Mouse (Mus musculus) midbrain, embryonic 12.5 days (tissue): Measurements from ENCODE around the gene Ppp1cb. TPM values are rescaled to one million over a fixed set of nuclear protein-coding genes. Genes with fewer than 3 reads are reported as not detected.

Experiments used
- ATAC-seq: fragments of 200-750 bp; cut with Nextera tagmentation; 2 replicates; pipeline ENCODE4 v1.8.0; 2017; ENCODE audit warnings: low read depth, moderate TSS enrichment, moderate library complexity; ENCODE audit not compliant: low FRiP score
- H3K27ac ChIP-seq: fragments of 300-500 bp; sonication (generic); replicated peaks from 2 replicates; pipeline ENCODE4 v1.5.1; 2016; ENCODE audit warnings: mild to moderate bottlenecking
- H3K27me3 ChIP-seq: fragments of 300-500 bp; sonication (generic); 2 replicates; pipeline ENCODE4 v1.6.1; 2016; ENCODE audit warnings: mild to moderate bottlenecking
- H3K36me3 ChIP-seq: fragments of 300-500 bp; sonication (generic); 2 replicates; pipeline ENCODE4 v1.6.1; 2016
- H3K4me1 ChIP-seq: fragments of 300-500 bp; sonication (generic); 2 replicates; pipeline ENCODE4 v1.6.1; 2016
- H3K4me2 ChIP-seq: fragments of 300-500 bp; sonication (generic); replicated peaks from 2 replicates; pipeline ENCODE4 v1.6.1; 2016; ENCODE audit warnings: mild to moderate bottlenecking, moderate library complexity
- H3K4me3 ChIP-seq: fragments of 300-500 bp; sonication (generic); 2 replicates; pipeline ENCODE4 v1.5.1; 2016; ENCODE audit warnings: mild to moderate bottlenecking
- H3K9ac ChIP-seq: fragments of 300-500 bp; sonication (generic); replicated peaks from 2 replicates; pipeline ENCODE4 v1.6.1; 2016; ENCODE audit warnings: mild to moderate bottlenecking, moderate library complexity
- H3K9me3 ChIP-seq: fragments of 300-500 bp; sonication (generic); 2 replicates; pipeline ENCODE4 v1.6.1; 2016; ENCODE audit warnings: mild to moderate bottlenecking
- WGBS: fragments of 180-500 bp; shearing (Covaris S2); methylation state at CpG from one replicate; pipeline ENCODE4 v1.1.7; 2016; 5-methylcytosine and 5-hydroxymethylcytosine counted together
- polyA plus RNA-seq: library from polyadenylated mRNA; unstranded; fragments of >200 nt; fragmentation: Nextera tagmentation; extraction: Ambion mirVana; gene quantifications from 2 replicates; pipeline ENCODE4 v1.2.1, GENCODE M21; 2016

Gene Ppp1cb
- polyA plus RNA-seq, 1 experiment from 2014 or later, result 209 TPM

DNA sequence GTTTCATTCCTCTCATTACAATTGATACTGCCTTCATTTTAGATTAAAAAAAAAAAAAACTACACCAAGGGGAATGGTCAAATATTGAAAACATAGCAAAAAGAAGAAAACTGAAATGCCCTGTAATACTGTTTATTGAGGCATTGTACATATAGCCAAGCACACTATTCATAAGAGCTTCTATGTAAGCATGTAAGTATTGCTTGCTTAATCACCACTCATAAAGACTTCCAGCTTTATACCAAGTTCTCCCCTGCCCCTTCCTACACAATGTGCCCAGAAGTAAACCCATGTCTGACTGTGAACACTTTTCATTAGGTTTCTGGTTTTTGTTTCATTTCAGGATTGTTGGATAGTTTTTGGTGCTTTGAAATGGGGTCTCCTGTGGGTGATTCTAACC lies 11.8 kb upstream of the Ppp1cb start:
- Histone ChIP-seq H3K4me1 (peaks cover 8% of the 10 kb centered on the region; the same call in 1 of the 2 replicates), H3K9ac (no peak overlapping the region), H3K9me3 (no peaks in the 10 kb centered on the region), H3K27me3 (no peaks in the 10 kb centered on the region), H3K4me2 (no peak overlapping the region), H3K4me3 (no peak overlapping the region), H3K27ac (no peak overlapping the region), H3K36me3 (no peaks in the 10 kb centered on the region)
- ATAC-seq, result no peak

DNA sequence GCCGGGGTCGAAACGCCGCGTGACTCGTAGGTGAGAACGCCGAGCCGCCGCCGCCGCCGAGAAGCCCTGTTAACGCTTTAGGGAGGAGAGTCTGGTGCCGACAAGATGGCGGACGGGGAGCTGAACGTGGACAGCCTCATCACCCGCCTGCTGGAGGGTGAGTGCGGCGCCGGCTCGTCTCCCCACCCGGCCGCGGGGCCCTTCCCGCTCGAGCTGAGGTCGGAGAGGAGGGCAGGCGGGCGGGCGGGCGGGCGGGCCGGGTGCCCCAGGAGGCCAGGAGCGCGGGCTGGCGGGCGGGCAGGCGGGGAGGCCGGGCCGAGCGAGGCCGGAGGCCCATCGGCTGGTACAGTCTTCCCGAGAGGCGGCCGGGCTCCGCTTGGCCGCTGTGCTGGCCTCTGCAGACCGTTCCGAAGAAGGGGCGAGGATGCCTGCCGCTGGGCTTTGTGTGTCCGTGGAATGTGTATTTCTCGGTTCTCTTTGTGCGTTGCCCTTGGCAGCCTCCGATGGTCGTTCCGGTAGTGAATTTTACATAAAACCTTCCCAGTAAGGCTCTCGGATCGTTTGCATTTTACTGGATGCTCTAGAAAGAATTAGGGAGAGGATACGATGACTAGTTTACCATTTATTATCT lies 723 bp downstream of the Ppp1cb start:
- no peaks in the 10 kb centered on the region for H3K9me3 ChIP-seq
- no peaks in the 10 kb centered on the region for H3K27me3 ChIP-seq
- H3K4me2 ChIP-seq, result peak overlapping the region; percentile 59
- H3K4me3 ChIP-seq, result peak overlapping the region; percentile 96
- H3K4me1 ChIP-seq, result peaks cover 12% of the 10 kb centered on the region
- H3K9ac ChIP-seq, result peak overlapping the region; percentile 99
- WGBS, result 1% methylated on average over 58 of the region's 63 CpGs
- peak; percentile 76 for ATAC-seq
- H3K27ac ChIP-seq, result peak overlapping the region; percentile 99
- no peaks in the 10 kb centered on the region for H3K36me3 ChIP-seq

DNA sequence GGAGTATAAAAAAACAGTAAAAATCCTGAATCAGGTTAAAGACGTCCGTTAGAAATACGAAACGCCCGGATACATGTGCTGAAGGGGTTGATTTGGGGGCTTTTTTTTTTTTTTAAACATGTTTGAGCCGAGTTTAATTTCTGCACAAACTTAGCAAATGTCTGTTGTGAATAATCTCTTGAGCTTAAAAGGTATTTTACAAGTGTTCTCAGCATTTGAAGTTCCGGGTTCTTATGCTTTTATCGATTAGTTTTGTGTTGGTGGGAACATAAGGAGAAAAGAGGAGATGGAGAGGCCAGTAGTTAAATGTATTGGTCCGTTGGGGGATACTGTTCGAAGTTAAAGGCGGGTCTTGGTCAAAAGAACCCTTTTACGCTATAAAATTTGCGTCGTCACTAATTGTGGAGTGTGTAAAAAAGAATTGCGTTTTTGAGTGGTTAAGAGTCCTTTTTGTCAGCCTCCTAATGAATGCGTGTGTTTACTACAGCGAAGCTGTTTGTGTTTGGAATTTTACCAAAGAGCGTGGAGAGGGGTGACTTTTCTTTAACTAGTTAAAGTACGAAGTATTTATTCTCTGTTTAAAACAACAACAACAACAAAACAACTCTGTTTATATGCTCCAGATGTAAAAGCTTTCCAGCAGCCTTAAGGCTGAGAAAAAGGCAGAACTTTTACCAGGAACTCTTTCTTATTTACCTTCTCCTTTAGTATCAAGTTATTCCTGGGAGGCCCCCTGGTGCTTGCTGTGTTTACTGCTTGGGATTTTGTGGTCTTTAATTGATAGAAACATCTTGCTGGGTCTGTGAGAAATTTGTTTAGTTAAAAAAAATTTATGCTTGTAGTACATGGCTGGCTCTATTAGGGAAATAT lies 1.5 kb downstream of the Ppp1cb start:
- H3K9ac ChIP-seq, result peak overlapping the region; percentile 99
- H3K9me3 ChIP-seq, result no peaks in the 10 kb centered on the region
- peaks cover 12% of the 10 kb centered on the region for H3K4me1 ChIP-seq
- H3K36me3 ChIP-seq, result no peaks in the 10 kb centered on the region
- under 1% methylated on average over 19 of the region's 19 CpGs for WGBS
- no peak for ATAC-seq
- no peaks in the 10 kb centered on the region for H3K27me3 ChIP-seq
- peak overlapping the region; percentile 96 for H3K4me3 ChIP-seq
- H3K27ac ChIP-seq, result peak overlapping the region; percentile 99
- peak overlapping the region; percentile 59 for H3K4me2 ChIP-seq

DNA sequence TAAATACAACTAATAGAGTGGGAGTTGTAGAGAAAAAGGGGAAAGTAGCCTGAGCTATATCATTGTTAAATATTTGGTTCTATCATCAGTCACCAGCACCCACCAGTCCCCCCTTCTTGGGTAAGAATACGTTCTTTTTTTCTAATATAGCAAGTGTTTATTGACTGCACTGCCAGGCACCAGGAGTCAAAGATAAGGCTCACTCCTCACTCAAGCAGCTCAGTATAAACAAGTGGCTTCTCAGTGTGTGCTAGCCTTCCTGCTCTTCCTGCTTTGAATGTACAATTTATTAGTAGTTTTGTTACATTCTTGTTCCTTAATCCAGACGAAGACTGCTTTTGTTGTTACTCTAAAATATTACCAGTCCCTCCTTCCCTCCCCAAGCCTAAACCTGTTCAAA lies 2.3 kb downstream of the Ppp1cb start:
- Histone ChIP-seq H3K4me1 (peaks cover 12% of the 10 kb centered on the region), H3K27me3 (no peaks in the 10 kb centered on the region), H3K36me3 (no peaks in the 10 kb centered on the region), H3K9me3 (no peaks in the 10 kb centered on the region), H3K9ac (0 out of 2 replicates have a peak overlapping the region, but pooled peaks have one; percentile 25), H3K4me3 (peak overlapping the region; percentile 25), H3K27ac (no peak overlapping the region), H3K4me2 (peak overlapping the region; percentile 48)
- no peak for ATAC-seq
- WGBS, result 66% methylated on average over 2 of the region's 2 CpGs

DNA sequence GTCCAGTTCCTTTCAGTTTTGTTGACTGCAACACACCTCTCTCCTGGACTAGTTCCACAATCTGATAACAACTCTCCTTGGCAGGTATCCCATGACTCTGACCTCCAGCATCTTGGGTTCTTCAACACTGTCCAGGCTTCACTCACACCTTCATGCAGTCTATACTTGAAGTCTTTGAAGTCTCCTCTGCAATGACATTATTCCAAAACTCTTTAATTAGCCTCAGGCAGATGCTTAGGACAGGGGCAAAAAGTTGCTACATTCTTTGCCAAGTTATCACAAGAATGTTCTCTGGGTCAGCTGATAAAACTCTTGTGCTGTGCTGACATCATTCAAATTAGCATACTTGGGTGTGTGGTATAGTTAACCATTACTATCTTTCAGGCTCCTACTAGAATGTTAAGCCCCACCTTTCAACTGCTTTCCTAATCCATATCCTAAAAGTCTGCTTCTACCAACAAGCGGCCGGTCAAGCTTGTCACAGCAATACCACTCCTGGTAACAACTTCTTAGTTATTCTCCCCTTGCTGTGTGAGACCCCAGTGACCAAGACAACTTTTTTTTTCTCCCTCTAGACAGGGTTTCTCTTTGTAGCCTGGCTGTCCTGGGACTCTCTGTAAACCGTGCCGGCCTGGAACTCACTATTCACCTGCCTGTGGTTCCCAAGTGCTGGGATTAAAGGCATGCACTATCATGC lies 13.8 kb downstream of the Ppp1cb start:
- 89% methylated on average over 4 of the region's 4 CpGs for WGBS
- ATAC-seq, result no peak
- Histone ChIP-seq H3K36me3 (no peaks in the 10 kb centered on the region), H3K9me3 (no peaks in the 10 kb centered on the region), H3K27ac (no peak overlapping the region), H3K4me2 (no peak overlapping the region), H3K4me3 (no peak overlapping the region), H3K27me3 (no peaks in the 10 kb centered on the region), H3K4me1 (no peaks in the 10 kb centered on the region), H3K9ac (no peak overlapping the region)

DNA sequence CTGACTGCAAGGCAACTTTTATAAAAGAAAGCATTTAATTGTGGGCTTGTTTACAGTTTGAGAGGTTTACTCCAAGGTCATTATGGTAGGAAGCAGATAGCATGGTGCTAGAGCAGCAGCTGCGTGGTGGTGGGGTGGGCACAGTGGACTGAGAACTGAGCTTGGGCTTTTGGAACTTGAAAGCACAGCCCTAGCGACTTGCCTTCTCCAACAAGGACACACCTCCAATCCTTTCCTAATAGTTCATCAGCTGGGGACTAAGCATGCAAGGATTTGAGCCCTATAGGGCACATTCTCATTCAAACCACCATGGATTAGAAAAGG lies 14.3 kb downstream of the Ppp1cb start:
- Histone ChIP-seq H3K4me3 (no peak overlapping the region), H3K27me3 (no peaks in the 10 kb centered on the region), H3K4me1 (no peaks in the 10 kb centered on the region), H3K27ac (no peak overlapping the region), H3K9me3 (no peaks in the 10 kb centered on the region), H3K4me2 (no peak overlapping the region), H3K36me3 (no peaks in the 10 kb centered on the region), H3K9ac (no peak overlapping the region)
- no peak for ATAC-seq
- 92% methylated on average over 2 of the region's 2 CpGs for WGBS

DNA sequence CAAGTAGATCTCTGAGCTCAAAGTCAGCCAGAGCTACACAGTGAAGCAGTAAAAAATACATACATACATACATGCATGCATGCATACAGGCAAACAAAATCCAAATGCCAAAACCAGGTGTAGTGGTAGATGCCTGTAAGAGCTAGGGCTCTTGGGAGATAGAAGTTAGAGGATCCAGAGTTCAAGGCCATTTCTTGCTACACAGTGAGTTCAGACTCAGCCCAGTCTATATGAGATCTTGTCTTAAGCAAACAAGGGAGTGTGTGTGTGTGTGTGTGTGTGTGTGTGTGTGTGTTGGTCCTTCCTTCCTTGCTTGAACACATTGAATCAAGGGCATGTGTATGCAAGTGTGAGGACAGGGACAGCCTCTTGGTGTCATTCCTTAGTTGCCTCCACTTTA lies 17.9 kb downstream of the Ppp1cb start:
- ATAC-seq, result no peak
- Histone ChIP-seq H3K27me3 (no peaks in the 10 kb centered on the region), H3K9me3 (no peaks in the 10 kb centered on the region), H3K4me3 (no peak overlapping the region), H3K4me2 (no peak overlapping the region), H3K27ac (no peak overlapping the region), H3K36me3 (peaks cover 29% of the 10 kb centered on the region), H3K9ac (no peak overlapping the region), H3K4me1 (no peaks in the 10 kb centered on the region)

DNA sequence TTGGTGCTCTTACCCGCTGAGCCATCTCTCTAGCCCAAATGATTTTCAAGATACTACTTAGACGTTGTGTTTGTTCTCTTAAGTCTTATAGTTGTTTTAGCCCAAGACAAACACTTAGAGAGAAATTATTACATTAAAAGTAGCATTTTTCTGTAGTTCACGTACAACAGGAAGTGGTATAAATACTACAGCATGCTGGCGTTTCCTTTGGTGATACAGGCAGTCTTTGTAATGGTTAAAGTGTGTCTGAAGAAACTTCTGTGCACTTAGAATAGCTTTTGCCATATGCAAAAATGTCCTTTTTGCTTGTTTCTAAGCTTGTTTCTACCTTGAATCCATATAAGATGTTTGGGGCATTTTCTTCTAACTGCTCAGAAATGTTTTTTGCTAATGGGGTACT lies 20.3 kb downstream of the Ppp1cb start:
- no peaks in the 10 kb centered on the region for H3K27me3 ChIP-seq
- WGBS, result 95% methylated on average over 4 of the region's 4 CpGs
- H3K9ac ChIP-seq, result no peak overlapping the region
- ATAC-seq, result no peak
- H3K4me2 ChIP-seq, result no peak overlapping the region
- no peaks in the 10 kb centered on the region for H3K9me3 ChIP-seq
- H3K4me1 ChIP-seq, result no peaks in the 10 kb centered on the region
- H3K36me3 ChIP-seq, result peaks cover 41% of the 10 kb centered on the region
- no peak overlapping the region for H3K4me3 ChIP-seq
- H3K27ac ChIP-seq, result no peak overlapping the region

DNA sequence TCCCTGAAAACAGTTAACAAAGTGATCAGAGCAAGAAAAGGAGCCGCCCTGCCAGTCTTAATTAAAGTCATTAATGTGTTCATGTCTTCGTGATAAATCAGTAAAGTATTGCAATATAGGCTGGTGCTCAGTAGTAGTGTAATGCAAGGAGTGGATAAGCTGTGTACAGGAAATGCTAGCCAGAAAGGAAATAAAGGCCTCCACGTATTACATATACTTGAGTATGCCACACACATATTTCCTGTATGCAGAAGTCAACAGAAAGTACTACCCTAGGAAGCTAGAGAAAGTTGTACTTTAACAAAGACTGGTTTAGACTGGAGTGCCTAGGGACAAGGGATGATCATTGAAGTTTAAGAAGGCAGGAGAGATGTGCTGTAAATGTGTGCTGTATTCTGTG lies 26.8 kb downstream of the Ppp1cb start:
- no peak overlapping the region for H3K4me2 ChIP-seq
- no peak for ATAC-seq
- no peak overlapping the region for H3K27ac ChIP-seq
- no peaks in the 10 kb centered on the region for H3K4me1 ChIP-seq
- peaks cover 77% of the 10 kb centered on the region for H3K36me3 ChIP-seq
- 93% methylated on average over 3 of the region's 3 CpGs for WGBS
- no peak overlapping the region for H3K9ac ChIP-seq
- no peaks in the 10 kb centered on the region for H3K9me3 ChIP-seq
- H3K27me3 ChIP-seq, result no peaks in the 10 kb centered on the region
- H3K4me3 ChIP-seq, result no peak overlapping the region

DNA sequence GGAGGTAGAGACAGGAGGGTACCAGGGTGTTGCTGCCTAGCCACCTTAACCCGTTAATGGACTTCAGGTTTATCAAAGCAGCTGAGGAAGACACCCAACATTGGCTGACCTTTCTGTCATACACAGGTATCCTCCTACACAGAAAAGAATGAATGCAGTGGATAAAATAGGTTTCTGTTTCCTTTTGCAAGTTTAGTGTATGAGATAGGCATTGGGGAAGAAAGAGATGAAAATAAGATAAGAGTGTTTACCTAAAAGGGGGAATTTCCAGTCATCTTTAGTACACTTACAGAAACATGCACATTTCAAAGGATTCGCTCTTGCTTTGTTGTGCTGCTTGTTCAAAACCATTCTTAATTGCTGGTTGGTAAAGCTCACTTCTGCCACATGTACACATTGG lies 29.4 kb downstream of the Ppp1cb start:
- H3K4me1 ChIP-seq, result no peaks in the 10 kb centered on the region
- H3K4me3 ChIP-seq, result no peak overlapping the region
- no peaks in the 10 kb centered on the region for H3K9me3 ChIP-seq
- 95% methylated on average over 2 of the region's 2 CpGs for WGBS
- no peak for ATAC-seq
- peaks cover 76% of the 10 kb centered on the region for H3K36me3 ChIP-seq
- H3K27me3 ChIP-seq, result no peaks in the 10 kb centered on the region
- no peak overlapping the region for H3K4me2 ChIP-seq
- no peak overlapping the region for H3K27ac ChIP-seq
- H3K9ac ChIP-seq, result no peak overlapping the region

DNA sequence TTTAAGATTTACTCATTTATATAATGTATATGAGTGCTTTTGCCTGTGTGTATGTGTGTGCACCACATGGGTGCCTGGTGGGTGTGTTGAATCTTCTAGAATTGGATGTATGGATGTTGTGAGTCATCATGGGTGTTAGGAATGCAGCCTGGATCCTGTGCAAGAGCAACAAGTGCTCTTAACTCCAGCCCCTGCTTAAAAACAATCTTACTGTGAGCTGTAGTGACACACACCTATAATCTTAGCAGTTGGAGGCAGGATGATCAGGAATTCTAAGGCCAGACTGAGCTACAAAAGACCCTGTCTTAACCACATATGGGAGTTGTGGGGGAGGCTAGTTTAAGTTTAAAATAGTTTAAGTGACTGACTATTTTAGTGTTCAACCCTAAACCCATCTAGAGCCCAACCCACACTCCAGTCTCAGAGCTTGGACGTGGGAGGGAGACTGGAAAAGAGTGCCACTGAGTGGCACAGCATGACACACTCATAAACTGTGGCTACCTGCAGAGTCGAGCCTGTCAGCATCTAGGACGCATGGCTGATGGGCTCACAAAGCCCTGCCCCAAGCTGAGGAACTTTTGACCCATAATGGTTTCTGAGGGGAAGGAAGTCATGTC lies 35.5 kb downstream of the Ppp1cb start:
- H3K36me3 ChIP-seq, result peaks cover 55% of the 10 kb centered on the region
- no peak overlapping the region for H3K4me3 ChIP-seq
- no peak for ATAC-seq
- H3K4me1 ChIP-seq, result no peaks in the 10 kb centered on the region
- 74% methylated on average over 3 of the region's 3 CpGs for WGBS
- no peaks in the 10 kb centered on the region for H3K27me3 ChIP-seq
- no peaks in the 10 kb centered on the region for H3K9me3 ChIP-seq
- H3K4me2 ChIP-seq, result no peak overlapping the region
- no peak overlapping the region for H3K9ac ChIP-seq
- H3K27ac ChIP-seq, result no peak overlapping the region

DNA sequence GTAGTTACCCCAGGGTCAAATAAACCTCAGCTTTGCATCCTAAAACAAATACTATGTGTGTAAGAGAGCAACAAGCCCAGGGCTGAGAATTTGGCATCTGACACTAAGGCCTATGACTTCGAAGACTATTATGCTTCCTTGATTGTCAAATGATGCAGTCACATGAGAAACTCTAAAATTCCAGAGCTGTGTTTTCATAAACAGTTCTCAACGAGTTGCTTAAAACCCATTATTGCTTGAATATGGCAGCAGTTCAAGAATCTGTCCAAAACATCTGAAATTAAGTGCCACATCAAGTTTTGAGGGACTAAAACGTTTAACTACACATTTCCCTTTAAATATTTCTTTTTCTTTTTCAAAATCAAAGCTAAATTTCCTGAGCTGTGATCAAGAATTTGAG lies 50.1 kb downstream of the Ppp1cb start:
- Histone ChIP-seq H3K27ac (no peak overlapping the region), H3K36me3 (peaks cover 13% of the 10 kb centered on the region; the same call in 1 of the 2 replicates), H3K27me3 (no peaks in the 10 kb centered on the region), H3K9ac (no peak overlapping the region), H3K9me3 (0 out of 2 replicates have a peak, but pooled peaks cover 2% of the 10 kb centered on the region), H3K4me3 (no peak overlapping the region), H3K4me2 (no peak overlapping the region), H3K4me1 (no peaks in the 10 kb centered on the region)
- WGBS, result 86% methylated on average over 3 of the region's 3 CpGs
- no peak for ATAC-seq
